Mouse (Mus musculus): ENCODE measurements around the gene P4hb. TPM values are rescaled to one million over a fixed set of nuclear protein-coding genes. Genes with fewer than 3 reads are reported as not detected.

The P4hb gene
- total RNA-seq, 1 experiment = 904 TPM

DNA sequence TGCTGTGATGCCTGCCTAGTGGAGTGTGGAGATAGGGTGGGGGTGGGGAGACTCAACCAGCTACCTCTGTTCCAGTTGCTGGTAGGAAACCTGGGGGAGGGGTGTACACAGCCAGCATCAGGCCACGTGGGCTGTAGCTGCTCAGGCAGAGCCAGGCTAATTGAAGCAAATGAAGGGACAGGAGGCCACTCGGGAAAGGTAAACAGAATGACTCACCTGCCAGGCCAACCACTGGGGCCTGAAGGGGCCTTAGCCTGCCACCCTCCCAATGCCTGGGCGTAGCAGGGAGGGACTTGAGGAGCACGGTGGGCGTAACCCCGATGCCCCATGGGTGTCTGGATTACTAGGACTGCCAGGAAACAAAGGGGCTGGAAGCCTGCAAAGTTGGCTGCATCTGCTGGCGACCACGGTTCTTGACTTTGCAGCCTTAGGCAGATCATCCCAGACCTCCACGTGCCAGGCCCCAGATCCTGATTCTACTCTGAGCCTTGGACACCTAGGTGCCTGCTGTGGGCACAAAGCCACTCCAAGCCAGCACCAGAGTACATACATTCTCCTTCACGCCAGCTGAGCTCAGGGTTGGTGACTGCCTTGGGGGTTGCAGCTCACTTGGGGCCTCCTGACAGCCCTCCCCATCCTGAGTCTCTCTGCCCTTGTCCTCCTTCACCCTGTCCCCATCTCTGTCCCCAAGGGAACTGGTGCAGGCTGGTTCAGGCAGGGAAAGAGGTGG is 33.6 kb downstream of the P4hb start:
- H3K4me3 ChIP-seq (ENCODE audit: insufficient read depth in 1 of 2, low read depth in 1 of 2, low read length in 2 of 2, poor library complexity in 1 of 2, severe bottlenecking in 1 of 2) = no peak overlapping the region
- no peak for TF ChIP-seq ZC3H11A (IDR thresholded peaks at IDR 0.05; ENCODE audit: borderline replicate concordance, low read depth, low read length)
- TF ChIP-seq HCFC1 (IDR thresholded peaks at IDR 0.05; ENCODE audit: borderline replicate concordance, insufficient read depth, low read length) = no peak
- no peak for TF ChIP-seq ZNF384 (IDR thresholded peaks at IDR 0.05; ENCODE audit: low read depth, low read length)
- TF ChIP-seq CHD2 (IDR thresholded peaks at IDR 0.05; ENCODE audit: low read depth, low read length) = no peak
- no peak for TF ChIP-seq MAFK (IDR thresholded peaks at IDR 0.05; ENCODE audit: insufficient read depth, low read depth, low read length)
- DNase-seq (ENCODE audit: low read depth, low spot score) = no peak

DNA sequence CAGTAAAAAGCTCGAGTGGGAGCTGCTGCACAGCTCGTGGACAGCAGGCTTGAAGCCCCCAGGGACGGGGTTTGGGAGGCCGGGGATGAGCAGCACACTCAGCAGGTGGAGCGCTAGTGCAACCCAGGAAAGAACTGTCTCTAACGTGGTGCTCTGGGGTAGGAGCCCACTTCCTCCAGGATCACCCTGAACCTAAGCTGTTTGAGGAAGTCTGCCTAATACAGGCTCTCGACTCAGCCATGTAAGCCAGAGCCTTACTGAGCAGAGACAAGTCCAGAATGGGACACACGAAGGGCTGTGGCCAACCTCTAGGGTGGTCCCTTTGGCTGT is 34.1 kb downstream of the P4hb start:
- H3K36me3 ChIP-seq (ENCODE audit: control insufficient read depth, insufficient read depth, low read length, poor library complexity, severe bottlenecking) = no peaks in the 10 kb centered on the region; the same call in 1 of the 2 replicates
- H3K27ac ChIP-seq (ENCODE audit: insufficient read depth, low read depth, low read length, poor library complexity, severe bottlenecking) = no peak overlapping the region
- no peaks in the 10 kb centered on the region for H3K9me3 ChIP-seq (ENCODE audit: control insufficient read depth, insufficient read depth, low read depth, low read length)
- in situ Hi-C loops (cut with MboI; ENCODE audit: low sequenced_read_pairs in 2 of 2, unreplicated experiment in 2 of 2) = no loop called here
- peaks cover 0 to 15% of the 10 kb centered on the region in 2 experiments; a peak in 1 of 4 replicates for H3K4me1 ChIP-seq (ENCODE audit: control insufficient read depth in 2 of 2, insufficient read depth in 2 of 2, low read length in 2 of 2, poor library complexity in 1 of 2)
- TF ChIP-seq MAFK (IDR thresholded peaks at IDR 0.05; ENCODE audit: insufficient read depth, low read depth, low read length) (no peak), ZC3H11A (IDR thresholded peaks at IDR 0.05; ENCODE audit: borderline replicate concordance, low read depth, low read length) (no peak), CHD2 (IDR thresholded peaks at IDR 0.05; ENCODE audit: low read depth, low read length) (no peak), HCFC1 (IDR thresholded peaks at IDR 0.05; ENCODE audit: borderline replicate concordance, insufficient read depth, low read length) (no peak), ZNF384 (IDR thresholded peaks at IDR 0.05; ENCODE audit: low read depth, low read length) (no peak)
- H3K4me3 ChIP-seq (ENCODE audit: insufficient read depth in 1 of 2, low read depth in 1 of 2, low read length in 2 of 2, poor library complexity in 1 of 2, severe bottlenecking in 1 of 2) = no peak overlapping the region
- H3K9ac ChIP-seq (ENCODE audit: insufficient read depth, low read depth, low read length, poor library complexity, severe bottlenecking) = no peak overlapping the region
- no peak for DNase-seq (ENCODE audit: low read depth, low spot score)

More for the DNA sequence above, 33.6 kb downstream of the P4hb start:
- in situ Hi-C loops (cut with MboI; ENCODE audit: low sequenced_read_pairs in 2 of 2, unreplicated experiment in 2 of 2) = no loop called here
- H3K9me3 ChIP-seq (ENCODE audit: control insufficient read depth, insufficient read depth, low read depth, low read length) = no peaks in the 10 kb centered on the region
- peaks cover 4% of the 10 kb centered on the region; the same call in 1 of the 2 replicates for H3K36me3 ChIP-seq (ENCODE audit: control insufficient read depth, insufficient read depth, low read length, poor library complexity, severe bottlenecking)
- peaks cover 0 to 15% of the 10 kb centered on the region in 2 experiments; a peak in 1 of 4 replicates for H3K4me1 ChIP-seq (ENCODE audit: control insufficient read depth in 2 of 2, insufficient read depth in 2 of 2, low read length in 2 of 2, poor library complexity in 1 of 2)
- H3K9ac ChIP-seq (ENCODE audit: insufficient read depth, low read depth, low read length, poor library complexity, severe bottlenecking) = peak overlapping the region; percentile 30; the same call in 1 of the 2 replicates
- H3K27ac ChIP-seq (ENCODE audit: insufficient read depth, low read depth, low read length, poor library complexity, severe bottlenecking) = no peak overlapping the region

DNA sequence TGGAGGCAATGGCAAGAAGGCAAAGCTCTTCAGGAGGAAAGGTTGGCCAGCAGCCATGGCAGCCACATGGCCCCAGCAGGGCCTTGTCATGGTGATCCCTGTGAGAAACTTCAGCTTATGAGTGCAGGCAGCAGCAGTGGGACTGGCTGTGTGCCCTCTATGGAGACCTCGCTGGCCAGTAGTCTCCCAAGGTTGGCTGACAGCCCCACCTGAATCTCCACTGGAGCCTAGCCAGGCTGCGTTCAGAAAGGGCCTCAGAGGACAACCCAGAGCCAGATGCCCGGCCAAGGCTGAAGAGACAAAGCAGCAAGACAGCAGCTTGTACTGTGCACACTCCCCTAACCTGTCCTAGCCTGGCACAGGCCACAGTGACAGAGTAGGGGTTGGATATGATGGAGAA is 34.6 kb downstream of the P4hb start:
- Histone ChIP-seq H3K4me1 (ENCODE audit: control insufficient read depth in 2 of 2, insufficient read depth in 2 of 2, low read length in 2 of 2, poor library complexity in 1 of 2) (peaks cover 0 to 15% of the 10 kb centered on the region in 2 experiments; a peak in 1 of 4 replicates), H3K27ac (ENCODE audit: insufficient read depth, low read depth, low read length, poor library complexity, severe bottlenecking) (no peak overlapping the region), H3K9me3 (ENCODE audit: control insufficient read depth, insufficient read depth, low read depth, low read length) (no peaks in the 10 kb centered on the region), H3K36me3 (ENCODE audit: control insufficient read depth, insufficient read depth, low read length, poor library complexity, severe bottlenecking) (no peaks in the 10 kb centered on the region; the same call in 1 of the 2 replicates), H3K4me3 (ENCODE audit: insufficient read depth in 1 of 2, low read depth in 1 of 2, low read length in 2 of 2, poor library complexity in 1 of 2, severe bottlenecking in 1 of 2) (no peak overlapping the region), H3K9ac (ENCODE audit: insufficient read depth, low read depth, low read length, poor library complexity, severe bottlenecking) (no peak overlapping the region)
- in situ Hi-C loops (cut with MboI; ENCODE audit: low sequenced_read_pairs in 2 of 2, unreplicated experiment in 2 of 2) = no loop called here
- TF ChIP-seq ZNF384 (IDR thresholded peaks at IDR 0.05; ENCODE audit: low read depth, low read length) (no peak), MAFK (IDR thresholded peaks at IDR 0.05; ENCODE audit: insufficient read depth, low read depth, low read length) (no peak), ZC3H11A (IDR thresholded peaks at IDR 0.05; ENCODE audit: borderline replicate concordance, low read depth, low read length) (no peak), CHD2 (IDR thresholded peaks at IDR 0.05; ENCODE audit: low read depth, low read length) (no peak), HCFC1 (IDR thresholded peaks at IDR 0.05; ENCODE audit: borderline replicate concordance, insufficient read depth, low read length) (no peak)
- no peak for DNase-seq (ENCODE audit: low read depth, low spot score)

DNA sequence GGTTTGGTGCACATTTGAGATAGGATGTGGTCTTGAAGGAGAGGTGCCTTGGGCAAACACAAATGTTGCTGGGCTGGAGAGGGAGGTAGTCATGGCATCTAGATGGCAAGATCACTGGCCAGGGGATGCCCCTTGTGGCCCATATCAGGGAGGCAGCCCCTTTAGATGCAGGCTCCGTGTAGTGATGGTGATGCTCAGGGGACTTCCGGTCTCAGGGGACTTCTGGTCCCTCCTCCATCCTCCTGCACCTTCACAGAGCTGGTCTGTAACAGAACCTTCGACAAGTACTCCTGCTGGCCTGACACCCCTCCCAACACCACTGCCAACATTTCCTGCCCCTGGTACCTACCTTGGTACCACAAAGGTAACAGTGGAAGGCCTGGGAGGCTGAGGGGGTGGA is 37.2 kb downstream of the P4hb start:
- in situ Hi-C loops (cut with MboI; ENCODE audit: low sequenced_read_pairs in 2 of 2, unreplicated experiment in 2 of 2) = no loop called here
- H3K4me1 ChIP-seq (ENCODE audit: control insufficient read depth in 2 of 2, insufficient read depth in 2 of 2, low read length in 2 of 2, poor library complexity in 1 of 2) = peaks cover 0 to 17% of the 10 kb centered on the region in 2 experiments; a peak in 1 of 4 replicates
- no peak overlapping the region for H3K9ac ChIP-seq (ENCODE audit: insufficient read depth, low read depth, low read length, poor library complexity, severe bottlenecking)
- DNase-seq (ENCODE audit: low read depth, low spot score) = no peak
- no peaks in the 10 kb centered on the region for H3K9me3 ChIP-seq (ENCODE audit: control insufficient read depth, insufficient read depth, low read depth, low read length)
- H3K4me3 ChIP-seq (ENCODE audit: insufficient read depth in 1 of 2, low read depth in 1 of 2, low read length in 2 of 2, poor library complexity in 1 of 2, severe bottlenecking in 1 of 2) = no peak overlapping the region
- no peaks in the 10 kb centered on the region for H3K36me3 ChIP-seq (ENCODE audit: control insufficient read depth, insufficient read depth, low read length, poor library complexity, severe bottlenecking)
- no peak overlapping the region for H3K27ac ChIP-seq (ENCODE audit: insufficient read depth, low read depth, low read length, poor library complexity, severe bottlenecking)
- TF ChIP-seq MAFK (IDR thresholded peaks at IDR 0.05; ENCODE audit: insufficient read depth, low read depth, low read length) = no peak
- TF ChIP-seq HCFC1 (IDR thresholded peaks at IDR 0.05; ENCODE audit: borderline replicate concordance, insufficient read depth, low read length) = no peak
- no peak for TF ChIP-seq ZC3H11A (IDR thresholded peaks at IDR 0.05; ENCODE audit: borderline replicate concordance, low read depth, low read length)
- no peak for TF ChIP-seq CHD2 (IDR thresholded peaks at IDR 0.05; ENCODE audit: low read depth, low read length)
- no peak for TF ChIP-seq ZNF384 (IDR thresholded peaks at IDR 0.05; ENCODE audit: low read depth, low read length)
